Mouse (Mus musculus) lung, postnatal 0 days (tissue): ENCODE measurements at regions not wholly inside any gene's neighbourhood (a gene's known extent, or its start where the extent isn't known, plus 50 kb on each side); places are given as distances from the start of the nearest gene placed in this dataset.

ENCODE experiments used
- CTCF ChIP-seq: IDR thresholded peaks from 2 replicates; pipeline ENCODE4 v1.5.1; 2016; ENCODE audit warnings: antibody characterized with exemption, mild to moderate bottlenecking
- EP300 ChIP-seq: IDR thresholded peaks from 2 replicates; pipeline ENCODE4 v1.6.1; 2016; ENCODE audit warnings: antibody characterized with exemption, mild to moderate bottlenecking, control low read depth

DNA sequence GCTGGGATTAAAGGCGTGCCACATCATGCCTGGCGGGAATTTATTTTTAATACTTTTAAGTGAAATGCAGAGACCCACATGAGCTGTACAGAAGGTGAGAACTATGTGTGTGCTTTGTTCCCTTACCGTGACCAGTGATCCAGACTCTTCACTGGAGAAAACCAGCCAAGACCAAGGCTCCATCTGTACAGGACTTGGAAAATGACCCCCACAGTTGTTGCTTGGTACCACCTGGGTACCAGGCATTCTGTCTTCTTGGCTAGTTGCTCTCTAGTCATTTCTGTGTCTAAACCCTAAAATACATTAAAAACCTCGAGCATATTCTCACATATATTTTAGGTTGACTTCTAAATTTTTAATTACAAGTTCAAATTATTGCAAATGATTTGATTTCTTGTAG, 491.5 kb upstream of the Nox3 start:
- TF ChIP-seq CTCF (no peak), EP300 (no peak)
